Mouse (Mus musculus) macrophage (primary cell): ENCODE results near the gene Rnaseh2c. TPM values are rescaled to one million over a fixed set of nuclear protein-coding genes. Genes with fewer than 3 reads are reported as not detected.
A peak's percentile ranks its signal among the peaks of the same experiment; 100 is the strongest.

Source experiments
- H3K27ac ChIP-seq: fragments of 350-480 bp; formaldehyde crosslinking; 2 replicates; pipeline ENCODE4 v1.9.0; 2021
- H3K36me3 ChIP-seq: fragments of 350-480 bp; formaldehyde crosslinking; 2 replicates; pipeline ENCODE4 v1.9.0; 2021; ENCODE audit errors: inconsistent target
- H3K4me3 ChIP-seq: fragments of 350-480 bp; formaldehyde crosslinking; 2 replicates; pipeline ENCODE4 v1.9.0; 2021; ENCODE audit errors: inconsistent target
- H3K79me2 ChIP-seq: fragments of 350-480 bp; formaldehyde crosslinking; 2 replicates; pipeline ENCODE4 v1.9.0; 2021; ENCODE audit errors: inconsistent target
- WGBS: methylation state at CpG from one replicate; pipeline ENCODE4 v1.1.7; 2026; ENCODE audit warnings: inconsistent platforms; ENCODE audit not compliant: missing documents; 5-methylcytosine and 5-hydroxymethylcytosine counted together
- polyA plus RNA-seq: library from polyadenylated mRNA; stranded (reverse); fragments of 250-400 nt; gene quantifications from 3 replicates; pipeline ENCODE4 v1.2.4, GENCODE M21; 2018; ENCODE audit warnings: inconsistent platforms
- total RNA-seq, 78 experiments: library from RNA; depleted of rRNA; stranded (reverse); fragments of 250-400 nt; gene quantifications; 1 replicate in 9 of 78; 2 replicates in 24 of 78; 3 replicates in 43 of 78; 4 replicates in 2 of 78; pipeline ENCODE4 v1.2.4; 2018; ENCODE audit warnings: inconsistent platforms in 56 of 78

Gene Rnaseh2c
- total RNA-seq (2018; cell fraction: chromatin; rRNA removed), result 10 to 100 TPM in 6 of 26 experiments, 1 to 10 TPM in 17, under 1 TPM in 1, not detected in 2; 0.74 to 18.8 (median 7.3) TPM
- total RNA-seq (2018; cell fraction: cytosol; rRNA removed), result 10 to 100 TPM in 25 of 26 experiments, 1 to 10 TPM in 1; 8.9 to 46.0 (median 22.8) TPM
- 10 to 100 TPM in 13 of 26 experiments, 1 to 10 TPM in 13; 3.1 to 30.7 (median 9.9) TPM for total RNA-seq (2018; cell fraction: nucleus; rRNA removed)
- 11.6 to 23.4 TPM (median 21.6 TPM) in 3 replicates for polyA plus RNA-seq

GRCm38 (mm10) chr19:5601752-5602541 lies at the start of gene Rnaseh2c:
Rnaseh2c (plus strand) TSS chr19:5601873.
- H3K4me3 ChIP-seq, result peak within 1 kb of the TSS; percentile 73
- H3K27ac ChIP-seq, result peak within 1 kb of the TSS; percentile 25; the same call in 1 of the 2 replicates
- peaks cover 26% of the 10 kb centered on the region for H3K36me3 ChIP-seq
- peaks cover 15% of the 10 kb centered on the region for H3K79me2 ChIP-seq
- under 1% methylated on average over 61 of the region's 64 CpGs for WGBS

- Histone ChIP-seq H3K36me3 (peaks cover 13% of the 10 kb centered on the region), H3K79me2 (no peaks in the 10 kb centered on the region), H3K27ac (no peak overlapping the region), H3K4me3 (no peak overlapping the region)
- 95% methylated on average over 7 of the region's 8 CpGs for WGBS
These were observed 47.9 kb upstream of the Rnaseh2c start for GRCm38 (mm10) chr19:5553802-5554201.

- 97% methylated on average over 13 of the region's 14 CpGs for WGBS
- Histone ChIP-seq H3K79me2 (no peaks in the 10 kb centered on the region), H3K4me3 (no peak overlapping the region), H3K36me3 (peaks cover 13% of the 10 kb centered on the region), H3K27ac (no peak overlapping the region)
These were observed 47.5 kb upstream of the Rnaseh2c start for GRCm38 (mm10) chr19:5554212-5554611.

- no peaks in the 10 kb centered on the region for H3K36me3 ChIP-seq
- no peak overlapping the region for H3K27ac ChIP-seq
- 76% methylated on average over 7 of the region's 7 CpGs for WGBS
- no peak overlapping the region for H3K4me3 ChIP-seq
- H3K79me2 ChIP-seq, result no peaks in the 10 kb centered on the region
These were observed 43.5 kb upstream of the Rnaseh2c start for GRCm38 (mm10) chr19:5558169-5558568.

- H3K4me3 ChIP-seq, result no peak overlapping the region
- H3K79me2 ChIP-seq, result no peaks in the 10 kb centered on the region
- H3K36me3 ChIP-seq, result no peaks in the 10 kb centered on the region
- H3K27ac ChIP-seq, result no peak overlapping the region
- WGBS, result 74% methylated on average over 8 of the region's 8 CpGs
These were observed 42.9 kb upstream of the Rnaseh2c start for GRCm38 (mm10) chr19:5558770-5559169.

- Histone ChIP-seq H3K4me3 (no peak overlapping the region), H3K36me3 (no peaks in the 10 kb centered on the region), H3K27ac (no peak overlapping the region), H3K79me2 (no peaks in the 10 kb centered on the region)
- WGBS, result 63% methylated on average over 7 of the region's 8 CpGs
These were observed 42.4 kb upstream of the Rnaseh2c start for GRCm38 (mm10) chr19:5559229-5559628.

- H3K36me3 ChIP-seq, result no peaks in the 10 kb centered on the region
- H3K4me3 ChIP-seq, result no peak overlapping the region
- H3K79me2 ChIP-seq, result no peaks in the 10 kb centered on the region
- WGBS, result 3% methylated on average over 69 of the region's 69 CpGs
- no peak overlapping the region for H3K27ac ChIP-seq
These were observed 41.8 kb upstream of the Rnaseh2c start for GRCm38 (mm10) chr19:5559631-5560456.

- no peak within 1 kb of the TSS for H3K4me3 ChIP-seq
- WGBS, result 1% methylated on average over 57 of the region's 57 CpGs
- no peaks in the 10 kb centered on the region for H3K79me2 ChIP-seq
- no peaks in the 10 kb centered on the region for H3K36me3 ChIP-seq
- H3K27ac ChIP-seq, result no peak within 1 kb of the TSS
These were observed 41.1 kb upstream of the Rnaseh2c start, which contains the start of gene Ovol1 for GRCm38 (mm10) chr19:5560457-5561041. Ovol1 (minus strand) TSS chr19:5560646.

GRCm38 (mm10) chr19:5561252-5561790 lies 40.4 kb upstream of the Rnaseh2c start:
- 47% methylated on average over 10 of the region's 10 CpGs for WGBS
- no peak overlapping the region for H3K4me3 ChIP-seq
- H3K36me3 ChIP-seq, result no peaks in the 10 kb centered on the region
- no peaks in the 10 kb centered on the region for H3K79me2 ChIP-seq
- H3K27ac ChIP-seq, result no peak overlapping the region

GRCm38 (mm10) chr19:5561886-5562285 lies 39.8 kb upstream of the Rnaseh2c start:
- no peak overlapping the region for H3K4me3 ChIP-seq
- 34% methylated on average over 3 of the region's 3 CpGs for WGBS

GRCm38 (mm10) chr19:5562776-5563175 lies 38.9 kb upstream of the Rnaseh2c start:
- no peak overlapping the region for H3K4me3 ChIP-seq
- H3K36me3 ChIP-seq, result no peaks in the 10 kb centered on the region
- no peaks in the 10 kb centered on the region for H3K79me2 ChIP-seq
- no peak overlapping the region for H3K27ac ChIP-seq
- 87% methylated on average over 8 of the region's 10 CpGs for WGBS

More at GRCm38 (mm10) chr19:5561886-5562285, 39.8 kb upstream of the Rnaseh2c start:
- no peaks in the 10 kb centered on the region for H3K36me3 ChIP-seq
- H3K79me2 ChIP-seq, result no peaks in the 10 kb centered on the region
- H3K27ac ChIP-seq, result no peak overlapping the region

- 86% methylated on average over 5 of the region's 5 CpGs for WGBS
- Histone ChIP-seq H3K27ac (no peak overlapping the region), H3K4me3 (no peak overlapping the region), H3K79me2 (peaks cover 32% of the 10 kb centered on the region), H3K36me3 (peaks cover 4% of the 10 kb centered on the region)
These were observed 35.4 kb upstream of the Rnaseh2c start for GRCm38 (mm10) chr19:5566316-5566715.

- WGBS, result 1% methylated on average over 26 of the region's 26 CpGs
These were observed 34.5 kb upstream of the Rnaseh2c start for GRCm38 (mm10) chr19:5567180-5567533.

More at GRCm38 (mm10) chr19:5567180-5567533, 34.5 kb upstream of the Rnaseh2c start:
- H3K27ac ChIP-seq, result peak overlapping the region; percentile 47
- H3K36me3 ChIP-seq, result peaks cover 4% of the 10 kb centered on the region
- peak overlapping the region; percentile 48 for H3K4me3 ChIP-seq
- peaks cover 32% of the 10 kb centered on the region for H3K79me2 ChIP-seq
